Mouse (Mus musculus): ENCODE results near the gene Trim67. TPM values are rescaled to one million over a fixed set of nuclear protein-coding genes. Genes with fewer than 3 reads are reported as not detected.

Gene Trim67
- polyA plus RNA-seq, 1 experiment = 0.30 TPM

GRCm38 (mm10) chr8:124793661-124794485 is 981 bp downstream of the Trim67 start:
- no peak for DNase-seq
- H3K4me1 ChIP-seq (ENCODE audit: control insufficient read depth, insufficient read depth, low read length) = 0 out of 2 replicates have a peak, but pooled peaks cover 5% of the 10 kb centered on the region
- H3K36me3 ChIP-seq (ENCODE audit: control insufficient read depth, insufficient read depth, low read length) = no peaks in the 10 kb centered on the region
- 2% methylated on average over 81 of the region's 81 CpGs for WGBS
- no peak overlapping the region for H3K4me3 ChIP-seq (ENCODE audit: insufficient read depth, low read depth, low read length)
- H3K27me3 ChIP-seq (replicated peaks; ENCODE audit: control insufficient read depth, insufficient read depth, low read length) = no peaks in the 10 kb centered on the region
- H3K27ac ChIP-seq (ENCODE audit: insufficient read depth, low read depth, low read length) = no peak overlapping the region
- no peak for TF ChIP-seq CTCF (conservative IDR thresholded peaks at IDR 0.05; ENCODE audit: insufficient read depth, insufficient read length, low read depth, low read length)

DNA sequence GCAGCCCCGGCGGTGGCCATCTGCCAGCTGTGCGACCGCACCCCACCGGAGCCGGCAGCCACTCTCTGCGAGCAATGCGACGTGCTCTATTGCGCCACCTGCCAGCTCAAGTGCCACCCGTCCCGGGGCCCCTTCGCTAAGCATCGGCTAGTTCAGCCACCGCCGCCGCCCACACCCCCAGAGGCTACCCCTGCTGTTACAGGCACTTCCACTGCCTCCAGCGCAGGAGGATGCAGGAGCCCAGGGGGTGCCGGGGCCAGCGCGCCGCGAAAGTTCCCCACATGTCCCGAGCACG is 1.5 kb downstream of the Trim67 start:
- Histone ChIP-seq H3K27ac (ENCODE audit: insufficient read depth, low read depth, low read length) (no peak overlapping the region), H3K4me1 (ENCODE audit: control insufficient read depth, insufficient read depth, low read length) (0 out of 2 replicates have a peak, but pooled peaks cover 5% of the 10 kb centered on the region), H3K4me3 (ENCODE audit: insufficient read depth, low read depth, low read length) (no peak overlapping the region), H3K27me3 (replicated peaks; ENCODE audit: control insufficient read depth, insufficient read depth, low read length) (no peaks in the 10 kb centered on the region), H3K36me3 (ENCODE audit: control insufficient read depth, insufficient read depth, low read length) (no peaks in the 10 kb centered on the region)
- 2% methylated on average over 25 of the region's 25 CpGs for WGBS
- DNase-seq = peak; percentile 39
- TF ChIP-seq POLR2A (IDR thresholded peaks at IDR 0.05; ENCODE audit: low read depth, low read length) (no peak), CTCF (conservative IDR thresholded peaks at IDR 0.05; ENCODE audit: insufficient read depth, insufficient read length, low read depth, low read length) (no peak)

- Histone ChIP-seq H3K27me3 (replicated peaks; ENCODE audit: control insufficient read depth, insufficient read depth, low read length) (no peaks in the 10 kb centered on the region), H3K4me3 (ENCODE audit: insufficient read depth, low read depth, low read length) (no peak overlapping the region), H3K4me1 (ENCODE audit: control insufficient read depth, insufficient read depth, low read length) (0 out of 2 replicates have a peak, but pooled peaks cover 5% of the 10 kb centered on the region), H3K27ac (ENCODE audit: insufficient read depth, low read depth, low read length) (no peak overlapping the region), H3K36me3 (ENCODE audit: control insufficient read depth, insufficient read depth, low read length) (no peaks in the 10 kb centered on the region)
- DNase-seq = peak; percentile 71
- 61% methylated on average over 8 of the region's 8 CpGs for WGBS
- TF ChIP-seq CTCF (conservative IDR thresholded peaks at IDR 0.05; ENCODE audit: insufficient read depth, insufficient read length, low read depth, low read length) (no peak), POLR2A (IDR thresholded peaks at IDR 0.05; ENCODE audit: low read depth, low read length) (no peak)
Observed at GRCm38 (mm10) chr8:124795781-124796488, 3.0 kb downstream of the Trim67 start.

- TF ChIP-seq CTCF (conservative IDR thresholded peaks at IDR 0.05; ENCODE audit: insufficient read depth, insufficient read length, low read depth, low read length) = no peak
- TF ChIP-seq POLR2A (IDR thresholded peaks at IDR 0.05; ENCODE audit: low read depth, low read length) = no peak
- no peaks in the 10 kb centered on the region for H3K36me3 ChIP-seq (ENCODE audit: control insufficient read depth, insufficient read depth, low read length)
- H3K27me3 ChIP-seq (replicated peaks; ENCODE audit: control insufficient read depth, insufficient read depth, low read length) = no peaks in the 10 kb centered on the region
- no peak for DNase-seq
- H3K4me3 ChIP-seq (ENCODE audit: insufficient read depth, low read depth, low read length) = no peak overlapping the region
- no peak overlapping the region for H3K27ac ChIP-seq (ENCODE audit: insufficient read depth, low read depth, low read length)
- 53% methylated on average over 11 of the region's 11 CpGs for WGBS
- H3K4me1 ChIP-seq (ENCODE audit: control insufficient read depth, insufficient read depth, low read length) = no peaks in the 10 kb centered on the region; the same call in 1 of the 2 replicates
Observed at GRCm38 (mm10) chr8:124800542-124800941, 7.7 kb downstream of the Trim67 start.

- peak; percentile 51 for DNase-seq
- TF ChIP-seq POLR2A (IDR thresholded peaks at IDR 0.05; ENCODE audit: low read depth, low read length) = no peak
- Histone ChIP-seq H3K27ac (ENCODE audit: insufficient read depth, low read depth, low read length) (no peak overlapping the region), H3K4me3 (ENCODE audit: insufficient read depth, low read depth, low read length) (no peak overlapping the region), H3K36me3 (ENCODE audit: control insufficient read depth, insufficient read depth, low read length) (no peaks in the 10 kb centered on the region), H3K4me1 (ENCODE audit: control insufficient read depth, insufficient read depth, low read length) (no peaks in the 10 kb centered on the region; the same call in 1 of the 2 replicates), H3K27me3 (replicated peaks; ENCODE audit: control insufficient read depth, insufficient read depth, low read length) (no peaks in the 10 kb centered on the region)
- WGBS = 61% methylated on average over 12 of the region's 12 CpGs
Observed at GRCm38 (mm10) chr8:124803824-124804702, 11.2 kb downstream of the Trim67 start.

DNA sequence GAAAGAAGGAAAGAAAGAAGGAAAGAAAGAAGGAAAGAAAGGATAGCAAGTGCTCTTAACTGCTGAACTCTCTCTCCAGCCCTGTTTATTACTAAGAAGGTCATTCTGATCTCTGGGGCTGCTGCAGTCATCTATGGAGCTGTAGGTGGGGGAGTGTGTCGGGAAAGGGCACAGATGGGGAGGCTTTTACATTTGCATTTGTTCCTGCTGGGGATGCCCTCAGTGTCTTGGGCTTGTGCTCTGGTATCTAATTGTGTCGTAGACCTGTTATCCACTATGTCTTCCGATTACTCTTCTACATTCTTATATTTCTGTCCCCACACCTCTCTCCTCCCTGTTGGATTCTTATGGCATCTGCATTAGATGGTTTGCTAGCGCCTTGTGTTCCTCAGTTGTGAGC is 13.1 kb downstream of the Trim67 start:
- Histone ChIP-seq H3K27ac (ENCODE audit: insufficient read depth, low read depth, low read length) (no peak overlapping the region), H3K4me3 (ENCODE audit: insufficient read depth, low read depth, low read length) (no peak overlapping the region), H3K4me1 (ENCODE audit: control insufficient read depth, insufficient read depth, low read length) (no peaks in the 10 kb centered on the region; the same call in 1 of the 2 replicates), H3K36me3 (ENCODE audit: control insufficient read depth, insufficient read depth, low read length) (no peaks in the 10 kb centered on the region), H3K27me3 (replicated peaks; ENCODE audit: control insufficient read depth, insufficient read depth, low read length) (no peaks in the 10 kb centered on the region)
- 85% methylated on average over 4 of the region's 4 CpGs for WGBS
- no peak for DNase-seq
- no peak for TF ChIP-seq POLR2A (IDR thresholded peaks at IDR 0.05; ENCODE audit: low read depth, low read length)
- TF ChIP-seq CTCF (conservative IDR thresholded peaks at IDR 0.05; ENCODE audit: insufficient read depth, insufficient read length, low read depth, low read length) = no peak

All from kidney, adult 2 months (tissue).